Mouse (Mus musculus) liver, adult 10 weeks (tissue): ENCODE measurements around the gene Ppp2r5e. TPM values are rescaled to one million over a fixed set of nuclear protein-coding genes. Genes with fewer than 3 reads are reported as not detected.

ENCODE experiments used
- polyA plus RNA-seq: library from polyadenylated mRNA; stranded (reverse); fragments of 350-450 nt; fragmentation: Illumina TruSeq; extraction: RNeasy Lipid Tissue Mini Kit (QIAGEN cat#74804); gene quantifications from one replicate; pipeline ENCODE4 v1.2.3, GENCODE M21; 2014; ENCODE audit warnings: low read depth, low replicate concordance

The Ppp2r5e gene
- 43.4 TPM for polyA plus RNA-seq

GRCm38 (mm10) chr12:75596154-75597002 is at the start of gene Ppp2r5e:
Ppp2r5e (minus strand) TSS chr12:75596245.

GRCm38 (mm10) chr12:75416681-75417080 is 179.4 kb downstream of the Ppp2r5e start, which contains the start of gene Gphb5:
Gphb5 (minus strand) TSS chr12:75416781.

Other genes starting within 250 kb of the Ppp2r5e start
- gene Gphb5, start 179.5 kb downstream of the Ppp2r5e start, polyA plus RNA-seq: not detected
- gene Wdr89, start 73.3 kb upstream of the Ppp2r5e start, polyA plus RNA-seq: 3.7 TPM
- gene Sgpp1, start 139.5 kb upstream of the Ppp2r5e start, polyA plus RNA-seq: 89.2 TPM
- gene Syne2, start 221.9 kb upstream of the Ppp2r5e start, polyA plus RNA-seq: 8.2 TPM